Mouse (Mus musculus): ENCODE results near the gene Ccdc12. TPM values are rescaled to one million over a fixed set of nuclear protein-coding genes. Genes with fewer than 3 reads are reported as not detected.
A peak's percentile ranks its signal among the peaks of the same experiment; 100 is the strongest.

Gene Ccdc12
- polyA plus RNA-seq, 1 experiment from 2014 or later = 174 TPM

- DNase-seq (ENCODE audit: low spot score) = no peak
- Histone ChIP-seq H3K9me3 (no peaks in the 10 kb centered on the region), H3K4me1 (peaks cover 4% of the 10 kb centered on the region; the same call in 1 of the 2 replicates), H3K4me3 (no peak overlapping the region), H3K36me3 (replicated peaks) (peaks cover 40% of the 10 kb centered on the region), H3K27me3 (replicated peaks; ENCODE audit: low read depth, poor library complexity, severe bottlenecking) (no peaks in the 10 kb centered on the region), H3K27ac (replicated peaks) (no peak overlapping the region)
- 79% methylated on average over 1 of the region's 1 CpGs for WGBS
Observed at GRCm38 (mm10) chr9:110702848-110703247, 46.5 kb downstream of the Ccdc12 start.

DNA sequence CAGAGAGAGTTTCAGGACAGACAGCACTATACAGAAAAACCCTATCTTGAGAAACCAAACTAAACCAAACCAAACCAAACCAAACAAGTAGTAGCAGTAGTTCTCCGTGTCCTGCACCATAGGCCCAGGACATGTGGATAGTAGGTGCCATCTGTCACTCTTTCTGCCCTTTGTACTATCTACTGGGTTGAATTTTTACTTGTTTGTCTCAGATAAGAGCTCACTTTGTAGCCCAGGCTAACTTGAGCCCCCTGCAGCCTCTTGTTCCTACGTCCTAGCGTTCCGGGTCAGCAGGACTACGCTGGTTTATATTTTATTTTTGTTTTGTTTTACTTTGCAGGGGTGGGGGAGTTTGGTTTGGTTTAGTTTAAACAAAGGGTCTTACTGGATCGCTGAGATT is 47.6 kb downstream of the Ccdc12 start:
- WGBS = 93% methylated on average over 6 of the region's 6 CpGs

GRCm38 (mm10) chr9:110706784-110707183 is 50.5 kb downstream of the Ccdc12 start:
- Histone ChIP-seq H3K4me1 (peaks cover 12% of the 10 kb centered on the region), H3K36me3 (replicated peaks) (peaks cover 44% of the 10 kb centered on the region), H3K27me3 (replicated peaks; ENCODE audit: low read depth, poor library complexity, severe bottlenecking) (no peaks in the 10 kb centered on the region), H3K9me3 (no peaks in the 10 kb centered on the region), H3K27ac (replicated peaks) (no peak overlapping the region), H3K4me3 (no peak overlapping the region)
- DNase-seq (ENCODE audit: low spot score) = no peak
- WGBS = 80% methylated on average over 5 of the region's 5 CpGs

More for the DNA sequence above, 47.6 kb downstream of the Ccdc12 start:
- Histone ChIP-seq H3K9me3 (no peaks in the 10 kb centered on the region), H3K27me3 (replicated peaks; ENCODE audit: low read depth, poor library complexity, severe bottlenecking) (no peaks in the 10 kb centered on the region), H3K4me3 (no peak overlapping the region), H3K4me1 (peaks cover 4% of the 10 kb centered on the region; the same call in 1 of the 2 replicates), H3K27ac (replicated peaks) (no peak overlapping the region), H3K36me3 (replicated peaks) (peaks cover 51% of the 10 kb centered on the region)
- DNase-seq (ENCODE audit: low spot score) = no peak

GRCm38 (mm10) chr9:110709640-110710258 is 53.4 kb downstream of the Ccdc12 start:
- Histone ChIP-seq H3K27me3 (replicated peaks; ENCODE audit: low read depth, poor library complexity, severe bottlenecking) (no peaks in the 10 kb centered on the region), H3K36me3 (replicated peaks) (peaks cover 59% of the 10 kb centered on the region), H3K27ac (replicated peaks) (no peak overlapping the region), H3K4me3 (0 out of 2 replicates have a peak overlapping the region, but pooled peaks have one; percentile 8), H3K4me1 (peaks cover 12% of the 10 kb centered on the region), H3K9me3 (no peaks in the 10 kb centered on the region)
- WGBS = 42% methylated on average over 5 of the region's 5 CpGs
- peak; percentile 78 for DNase-seq (ENCODE audit: low spot score)

- no peak for DNase-seq (ENCODE audit: low spot score)
- H3K27me3 ChIP-seq (replicated peaks; ENCODE audit: low read depth, poor library complexity, severe bottlenecking) = no peaks in the 10 kb centered on the region
- H3K27ac ChIP-seq (replicated peaks) = no peak overlapping the region
- no peaks in the 10 kb centered on the region for H3K9me3 ChIP-seq
- 86% methylated on average over 1 of the region's 1 CpGs for WGBS
- H3K4me1 ChIP-seq = peaks cover 12% of the 10 kb centered on the region
- peaks cover 61% of the 10 kb centered on the region for H3K36me3 ChIP-seq (replicated peaks)
- no peak overlapping the region for H3K4me3 ChIP-seq
Observed at GRCm38 (mm10) chr9:110711532-110711931, 55.2 kb downstream of the Ccdc12 start.

DNA sequence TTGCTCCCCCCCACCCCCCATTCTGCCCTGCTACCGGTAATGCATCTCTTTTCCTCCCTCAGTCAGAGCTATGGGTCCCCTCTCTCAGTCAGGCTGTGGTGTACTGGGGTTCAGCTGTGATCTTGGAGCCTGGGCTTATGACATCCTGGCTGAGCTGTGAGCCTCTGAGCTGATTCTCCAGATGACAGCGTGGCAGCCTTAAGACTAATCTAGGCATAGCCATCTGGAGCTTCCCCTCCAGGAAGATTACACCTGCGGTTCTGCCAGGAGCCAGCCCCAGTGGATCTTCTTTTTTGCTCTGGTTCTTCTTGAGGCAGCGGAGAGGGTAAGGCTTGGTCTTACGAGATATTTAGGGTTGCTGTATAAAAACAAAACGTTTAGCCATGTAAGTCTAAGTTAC is 55.7 kb downstream of the Ccdc12 start:
- no peak for DNase-seq (ENCODE audit: low spot score)
- Histone ChIP-seq H3K36me3 (replicated peaks) (peaks cover 61% of the 10 kb centered on the region), H3K27me3 (replicated peaks; ENCODE audit: low read depth, poor library complexity, severe bottlenecking) (no peaks in the 10 kb centered on the region), H3K9me3 (no peaks in the 10 kb centered on the region), H3K27ac (replicated peaks) (no peak overlapping the region), H3K4me1 (peaks cover 12% of the 10 kb centered on the region), H3K4me3 (no peak overlapping the region)
- 89% methylated on average over 6 of the region's 6 CpGs for WGBS

- Histone ChIP-seq H3K27ac (replicated peaks) (no peak overlapping the region), H3K9me3 (no peaks in the 10 kb centered on the region), H3K4me3 (no peak overlapping the region), H3K4me1 (peaks cover 8% of the 10 kb centered on the region), H3K36me3 (replicated peaks) (peaks cover 61% of the 10 kb centered on the region), H3K27me3 (replicated peaks; ENCODE audit: low read depth, poor library complexity, severe bottlenecking) (no peaks in the 10 kb centered on the region)
- WGBS = 89% methylated on average over 4 of the region's 4 CpGs
- no peak for DNase-seq (ENCODE audit: low spot score)
Observed at GRCm38 (mm10) chr9:110712545-110712944, 56.2 kb downstream of the Ccdc12 start.

DNA sequence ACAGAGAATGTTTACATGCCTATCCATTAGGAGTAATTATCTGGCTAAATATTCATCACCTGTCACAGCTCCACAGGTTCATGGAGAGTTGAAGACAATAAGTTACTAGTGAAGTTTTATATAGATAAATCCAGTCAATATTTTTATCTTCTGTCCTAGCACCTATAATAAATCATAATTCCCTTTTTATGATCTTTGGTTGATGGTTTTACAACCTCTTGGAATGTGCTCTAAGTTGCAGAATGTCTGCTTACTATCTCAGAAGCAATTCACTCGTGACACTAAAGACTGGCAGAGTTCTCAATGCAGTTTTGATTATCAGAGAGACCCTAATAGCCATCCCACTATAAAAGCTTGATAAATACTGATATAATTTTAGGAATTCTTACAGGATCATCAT is 57.1 kb downstream of the Ccdc12 start:
- Histone ChIP-seq H3K4me3 (no peak overlapping the region), H3K36me3 (replicated peaks) (peaks cover 54% of the 10 kb centered on the region), H3K4me1 (peaks cover 8% of the 10 kb centered on the region), H3K27ac (replicated peaks) (no peak overlapping the region), H3K27me3 (replicated peaks; ENCODE audit: low read depth, poor library complexity, severe bottlenecking) (no peaks in the 10 kb centered on the region), H3K9me3 (no peaks in the 10 kb centered on the region)
- WGBS = 81% methylated on average over 1 of the region's 1 CpGs
- DNase-seq (ENCODE audit: low spot score) = no peak

DNA sequence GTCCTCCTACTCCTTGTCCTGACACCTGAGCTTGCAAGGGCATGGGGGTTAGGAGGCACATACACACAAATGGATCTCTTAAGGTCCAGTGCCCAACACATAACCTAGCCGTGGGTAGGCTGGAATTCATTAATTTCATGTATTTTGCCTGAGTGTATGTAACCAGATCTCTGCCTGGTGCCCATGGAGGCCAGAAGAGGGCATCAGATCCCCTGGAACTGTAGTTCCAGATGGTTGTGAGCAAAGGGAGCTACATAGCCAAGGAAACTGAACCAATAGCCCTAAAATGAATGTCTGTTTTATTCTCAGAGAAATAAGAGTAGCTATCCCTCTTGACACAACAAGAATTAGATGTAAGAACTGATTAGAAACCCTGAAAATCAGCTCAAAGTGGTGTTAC is 59.1 kb downstream of the Ccdc12 start:
- no peak overlapping the region for H3K4me3 ChIP-seq
- no peak overlapping the region for H3K27ac ChIP-seq (replicated peaks)
- no peak for DNase-seq (ENCODE audit: low spot score)
- no peaks in the 10 kb centered on the region for H3K9me3 ChIP-seq
- H3K27me3 ChIP-seq (replicated peaks; ENCODE audit: low read depth, poor library complexity, severe bottlenecking) = no peaks in the 10 kb centered on the region
- H3K36me3 ChIP-seq (replicated peaks) = peaks cover 46% of the 10 kb centered on the region
- 47% methylated on average over 1 of the region's 1 CpGs for WGBS
- peaks cover 11% of the 10 kb centered on the region for H3K4me1 ChIP-seq

DNA sequence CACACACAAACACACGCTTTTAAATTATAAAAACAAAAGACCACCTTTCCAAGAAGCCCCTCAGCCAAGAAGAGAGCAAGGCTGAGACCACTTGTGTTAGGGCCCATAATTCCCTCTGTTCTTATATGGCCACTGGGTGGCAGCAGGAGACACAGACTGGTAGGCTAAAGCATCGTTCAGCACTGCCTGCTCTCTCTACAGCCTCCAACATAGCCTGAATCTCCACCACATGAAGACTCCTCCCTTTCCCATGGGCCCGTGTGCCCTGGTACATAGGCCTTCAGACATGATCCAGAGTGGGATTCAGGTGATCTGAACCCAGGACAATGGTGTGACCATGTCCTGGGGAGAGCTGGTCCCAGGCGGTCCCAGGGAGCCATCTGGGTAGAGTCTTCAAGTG is 60.5 kb downstream of the Ccdc12 start:
- H3K9me3 ChIP-seq = no peaks in the 10 kb centered on the region
- peak; percentile 67 for DNase-seq (ENCODE audit: low spot score)
- 29% methylated on average over 4 of the region's 4 CpGs for WGBS

GRCm38 (mm10) chr9:110718071-110718470 is 61.8 kb downstream of the Ccdc12 start:
- Histone ChIP-seq H3K9me3 (no peaks in the 10 kb centered on the region), H3K4me3 (no peak overlapping the region), H3K36me3 (replicated peaks) (peaks cover 41% of the 10 kb centered on the region), H3K4me1 (peaks cover 11% of the 10 kb centered on the region), H3K27me3 (replicated peaks; ENCODE audit: low read depth, poor library complexity, severe bottlenecking) (no peaks in the 10 kb centered on the region), H3K27ac (replicated peaks) (no peak overlapping the region)
- DNase-seq (ENCODE audit: low spot score) = no peak
- 89% methylated on average over 6 of the region's 6 CpGs for WGBS

More for the DNA sequence above, 60.5 kb downstream of the Ccdc12 start:
- H3K27me3 ChIP-seq (replicated peaks; ENCODE audit: low read depth, poor library complexity, severe bottlenecking) = no peaks in the 10 kb centered on the region
- no peak overlapping the region for H3K27ac ChIP-seq (replicated peaks)
- H3K4me1 ChIP-seq = peaks cover 11% of the 10 kb centered on the region
- H3K4me3 ChIP-seq = no peak overlapping the region
- H3K36me3 ChIP-seq (replicated peaks) = peaks cover 41% of the 10 kb centered on the region

- no peak for DNase-seq (ENCODE audit: low spot score)
- 81% methylated on average over 3 of the region's 3 CpGs for WGBS
- no peak overlapping the region for H3K27ac ChIP-seq (replicated peaks)
Observed at GRCm38 (mm10) chr9:110718810-110719209, 62.5 kb downstream of the Ccdc12 start.

GRCm38 (mm10) chr9:110719977-110720376 is 63.7 kb downstream of the Ccdc12 start:
- H3K4me3 ChIP-seq = no peak overlapping the region
- H3K27me3 ChIP-seq (replicated peaks; ENCODE audit: low read depth, poor library complexity, severe bottlenecking) = peaks cover 9% of the 10 kb centered on the region
- 75% methylated on average over 5 of the region's 5 CpGs for WGBS
- peaks cover 45% of the 10 kb centered on the region for H3K36me3 ChIP-seq (replicated peaks)
- no peak for DNase-seq (ENCODE audit: low spot score)
- no peaks in the 10 kb centered on the region for H3K9me3 ChIP-seq
- peaks cover 15% of the 10 kb centered on the region for H3K4me1 ChIP-seq
- peak overlapping the region; percentile 61 for H3K27ac ChIP-seq (replicated peaks)

More at GRCm38 (mm10) chr9:110718810-110719209, 62.5 kb downstream of the Ccdc12 start:
- Histone ChIP-seq H3K4me1 (peaks cover 11% of the 10 kb centered on the region), H3K36me3 (replicated peaks) (peaks cover 45% of the 10 kb centered on the region), H3K4me3 (no peak overlapping the region), H3K9me3 (no peaks in the 10 kb centered on the region), H3K27me3 (replicated peaks; ENCODE audit: low read depth, poor library complexity, severe bottlenecking) (no peaks in the 10 kb centered on the region)

Data from embryonic facial prominence, embryonic 10.5 days (tissue).